Mouse (Mus musculus) myocyte (in vitro differentiated cells): ENCODE measurements at regions not wholly inside any gene's neighbourhood (a gene's known extent, or its start where the extent isn't known, plus 50 kb on each side); places are given as distances from the start of the nearest gene placed in this dataset.

Source experiments
- E2F4 ChIP-seq: IDR thresholded peaks from one replicate; pipeline ENCODE4 v1.6.1; 2011; ENCODE audit warnings: mild to moderate bottlenecking, control low read depth, moderate library complexity; ENCODE audit not compliant: insufficient read depth
- MYOG ChIP-seq, 3 experiments: IDR thresholded peaks; one replicate each; pipeline ENCODE4 v1.6.1; 2011; ENCODE audit warnings: control low read depth in 2 of 3, low read depth in 2 of 3, mild to moderate bottlenecking in 2 of 3; ENCODE audit not compliant: insufficient read length in 2 of 3, control insufficient read depth in 1 of 3, insufficient read depth in 1 of 3
- POLR2A ChIP-seq: IDR thresholded peaks from one replicate; pipeline ENCODE4 v1.6.1; 2011; ENCODE audit warnings: low read depth, mild to moderate bottlenecking, control low read depth, moderate library complexity; ENCODE audit not compliant: insufficient read length
- POLR2AphosphoS2 ChIP-seq: IDR thresholded peaks from one replicate; pipeline ENCODE4 v1.6.1; 2011; ENCODE audit warnings: low read depth, control low read depth; ENCODE audit not compliant: insufficient read length
- REST ChIP-seq: IDR thresholded peaks from one replicate; pipeline ENCODE4 v1.6.1; 2011; ENCODE audit warnings: mild to moderate bottlenecking, control low read depth, moderate library complexity; ENCODE audit not compliant: insufficient read depth, insufficient read length
- TCF12 ChIP-seq: IDR thresholded peaks from one replicate; pipeline ENCODE4 v1.6.1; 2011; ENCODE audit warnings: mild to moderate bottlenecking, control low read depth; ENCODE audit not compliant: poor library complexity, insufficient read depth, severe bottlenecking
- USF1 ChIP-seq: IDR thresholded peaks from one replicate; pipeline ENCODE4 v1.6.1; 2011; ENCODE audit warnings: low read depth, mild to moderate bottlenecking, control low read depth, moderate library complexity

GRCm38 (mm10) chr5:45360189-45360588, 89.8 kb downstream of the Qdpr start:
- TF ChIP-seq POLR2A (no peak), E2F4 (no peak), MYOG (IDR thresholded peaks at IDR 0.05; ENCODE audit: control insufficient read depth in 1 of 3, insufficient read depth in 1 of 3, insufficient read length in 2 of 3, low read depth in 2 of 3) (no peak), USF1 (no peak), POLR2AphosphoS2 (no peak), TCF12 (no peak), REST (no peak)
